Mouse (Mus musculus): Measurements from ENCODE around the gene C1qtnf1. TPM values are rescaled to one million over a fixed set of nuclear protein-coding genes. Genes with fewer than 3 reads are reported as not detected.

Gene C1qtnf1
- polyA plus RNA-seq, 1 experiment: 10.5 TPM

DNA sequence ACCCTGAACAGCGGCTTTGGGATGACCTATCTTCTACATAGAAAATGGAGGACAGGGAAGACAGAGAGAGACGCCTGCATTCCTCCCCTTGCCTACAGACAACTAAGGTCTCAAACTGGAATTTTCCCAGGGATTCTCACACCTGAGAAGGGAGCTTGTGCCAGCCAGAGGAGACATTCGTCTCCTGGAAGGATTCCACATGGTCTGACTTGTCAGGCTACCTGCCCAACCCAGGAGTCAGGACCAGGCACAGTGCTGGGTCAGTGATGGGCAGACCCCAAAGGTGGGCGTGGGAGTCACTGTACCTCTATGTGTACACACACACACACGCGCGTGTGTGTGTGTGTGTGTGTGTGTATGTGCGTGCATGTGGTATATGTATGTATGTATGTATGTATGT lies 22.7 kb upstream of the C1qtnf1 start:
- 97% methylated on average over 8 of the region's 8 CpGs for WGBS
- H3K4me1 ChIP-seq (ENCODE audit: control insufficient read depth, insufficient read depth, insufficient read length): peaks cover 24% of the 10 kb centered on the region; the same call in 1 of the 2 replicates
- H3K36me3 ChIP-seq (ENCODE audit: control insufficient read depth, insufficient read depth, low read length): peaks cover 18% of the 10 kb centered on the region
- H3K4me3 ChIP-seq (ENCODE audit: extremely low read depth, insufficient read depth, insufficient read length): no peak overlapping the region
- TF ChIP-seq CTCF (IDR thresholded peaks at IDR 0.05; ENCODE audit: extremely low read depth, insufficient read depth, insufficient read length, insufficient replicate concordance) (no peak), POLR2A (IDR thresholded peaks at IDR 0.05; ENCODE audit: low read depth, low read length) (no peak)
- no peaks in the 10 kb centered on the region for H3K27me3 ChIP-seq (ENCODE audit: control insufficient read depth, insufficient read depth, low read length)
- no peak for DNase-seq (ENCODE audit: low read depth in 1 of 2, low spot score in 2 of 2)
- no peak overlapping the region for H3K27ac ChIP-seq (ENCODE audit: insufficient read depth, low read length)

DNA sequence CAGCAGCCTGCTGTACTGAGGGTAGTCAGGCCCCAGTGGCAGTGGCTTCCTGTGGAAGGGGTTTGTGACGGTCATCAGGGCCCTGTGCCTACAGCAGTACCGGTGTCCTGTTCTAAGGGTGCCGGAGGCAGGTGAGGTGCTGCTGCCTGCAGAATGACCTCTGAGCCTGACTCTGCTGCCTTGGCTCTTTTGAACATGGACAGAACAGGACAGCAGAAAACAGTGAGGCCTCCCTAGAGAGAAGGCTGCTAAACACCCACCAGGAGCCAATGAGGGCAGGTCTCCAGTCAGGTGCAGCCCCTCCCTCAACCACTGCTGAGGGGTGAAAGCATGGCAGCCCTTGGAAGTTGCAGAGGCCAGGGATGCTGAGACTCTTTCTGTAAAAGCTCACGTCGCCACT lies 21.5 kb upstream of the C1qtnf1 start:
- Histone ChIP-seq H3K4me1 (ENCODE audit: control insufficient read depth, insufficient read depth, insufficient read length) (peaks cover 14% of the 10 kb centered on the region; the same call in 1 of the 2 replicates), H3K27ac (ENCODE audit: insufficient read depth, low read length) (no peak overlapping the region), H3K4me3 (ENCODE audit: extremely low read depth, insufficient read depth, insufficient read length) (no peak overlapping the region), H3K27me3 (ENCODE audit: control insufficient read depth, insufficient read depth, low read length) (no peaks in the 10 kb centered on the region), H3K36me3 (ENCODE audit: control insufficient read depth, insufficient read depth, low read length) (peaks cover 30% of the 10 kb centered on the region)
- WGBS: 93% methylated on average over 5 of the region's 5 CpGs
- no peak for TF ChIP-seq POLR2A (IDR thresholded peaks at IDR 0.05; ENCODE audit: low read depth, low read length)
- DNase-seq (ENCODE audit: low read depth in 1 of 2, low spot score in 2 of 2): no peak

GRCm38 (mm10) chr11:118407318-118407910 lies 20.6 kb upstream of the C1qtnf1 start:
- no peak overlapping the region for H3K4me3 ChIP-seq (ENCODE audit: extremely low read depth, insufficient read depth, insufficient read length)
- peaks cover 9% of the 10 kb centered on the region; the same call in 1 of the 2 replicates for H3K4me1 ChIP-seq (ENCODE audit: control insufficient read depth, insufficient read depth, insufficient read length)
- H3K27ac ChIP-seq (ENCODE audit: insufficient read depth, low read length): no peak overlapping the region
- H3K36me3 ChIP-seq (ENCODE audit: control insufficient read depth, insufficient read depth, low read length): peaks cover 30% of the 10 kb centered on the region
- no peaks in the 10 kb centered on the region for H3K27me3 ChIP-seq (ENCODE audit: control insufficient read depth, insufficient read depth, low read length)
- WGBS: 95% methylated on average over 23 of the region's 23 CpGs
- no peak for DNase-seq (ENCODE audit: low read depth in 1 of 2, low spot score in 2 of 2)
- TF ChIP-seq CTCF (IDR thresholded peaks at IDR 0.05; ENCODE audit: extremely low read depth, insufficient read depth, insufficient read length, insufficient replicate concordance) (no peak), POLR2A (IDR thresholded peaks at IDR 0.05; ENCODE audit: low read depth, low read length) (no peak)

DNA sequence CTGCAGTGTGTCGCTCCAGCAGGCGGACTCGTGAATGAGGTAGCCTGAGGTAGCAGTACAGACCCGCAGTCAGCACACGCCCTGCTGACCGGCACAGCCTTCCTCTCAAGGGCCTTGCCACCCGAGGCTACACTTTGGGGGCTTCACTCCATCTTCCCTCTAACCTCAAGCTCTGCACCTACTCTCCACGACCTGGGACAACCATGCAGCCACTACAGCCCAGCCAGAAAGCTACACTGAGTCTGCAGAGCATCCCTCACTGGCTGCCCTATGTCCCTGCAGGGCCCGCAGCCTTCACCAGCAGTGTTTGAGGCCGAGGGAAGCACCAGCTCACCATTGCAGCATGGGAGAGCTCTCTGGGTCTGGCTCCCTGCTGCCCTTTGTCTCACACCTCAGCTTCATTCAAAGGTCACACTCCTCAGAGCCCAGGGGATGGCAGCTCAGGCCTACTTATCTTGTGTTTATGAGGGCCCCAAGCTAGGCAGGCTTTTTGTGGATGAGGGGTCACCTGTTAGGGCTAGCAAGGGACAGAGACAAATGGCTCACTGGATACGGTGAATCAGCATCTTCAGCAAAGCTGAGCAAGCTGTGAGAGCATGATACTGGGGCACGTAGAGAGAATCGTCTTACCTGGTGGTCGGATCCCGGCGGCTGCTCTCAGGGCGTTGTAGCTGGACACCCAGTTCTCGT lies 19.8 kb upstream of the C1qtnf1 start:
- Histone ChIP-seq H3K4me1 (ENCODE audit: control insufficient read depth, insufficient read depth, insufficient read length) (peaks cover 9% of the 10 kb centered on the region; the same call in 1 of the 2 replicates), H3K4me3 (ENCODE audit: extremely low read depth, insufficient read depth, insufficient read length) (no peak overlapping the region), H3K36me3 (ENCODE audit: control insufficient read depth, insufficient read depth, low read length) (peaks cover 30% of the 10 kb centered on the region)

GRCm38 (mm10) chr11:118409106-118410072 lies 18.6 kb upstream of the C1qtnf1 start:
- H3K27me3 ChIP-seq (ENCODE audit: control insufficient read depth, insufficient read depth, low read length): no peaks in the 10 kb centered on the region
- no peak for DNase-seq (ENCODE audit: low read depth in 1 of 2, low spot score in 2 of 2)
- H3K36me3 ChIP-seq (ENCODE audit: control insufficient read depth, insufficient read depth, low read length): peaks cover 30% of the 10 kb centered on the region
- TF ChIP-seq POLR2A (IDR thresholded peaks at IDR 0.05; ENCODE audit: low read depth, low read length) (no peak), CTCF (IDR thresholded peaks at IDR 0.05; ENCODE audit: extremely low read depth, insufficient read depth, insufficient read length, insufficient replicate concordance) (no peak)
- no peak overlapping the region for H3K4me3 ChIP-seq (ENCODE audit: extremely low read depth, insufficient read depth, insufficient read length)
- WGBS: 88% methylated on average over 12 of the region's 12 CpGs
- H3K4me1 ChIP-seq (ENCODE audit: control insufficient read depth, insufficient read depth, insufficient read length): peaks cover 4% of the 10 kb centered on the region; the same call in 1 of the 2 replicates
- H3K27ac ChIP-seq (ENCODE audit: insufficient read depth, low read length): no peak overlapping the region

More for the DNA sequence above, 19.8 kb upstream of the C1qtnf1 start:
- WGBS: 89% methylated on average over 18 of the region's 18 CpGs
- H3K27ac ChIP-seq (ENCODE audit: insufficient read depth, low read length): no peak overlapping the region
- no peak for TF ChIP-seq POLR2A (IDR thresholded peaks at IDR 0.05; ENCODE audit: low read depth, low read length)
- no peak for TF ChIP-seq CTCF (IDR thresholded peaks at IDR 0.05; ENCODE audit: extremely low read depth, insufficient read depth, insufficient read length, insufficient replicate concordance)
- no peak for DNase-seq (ENCODE audit: low read depth in 1 of 2, low spot score in 2 of 2)
- no peaks in the 10 kb centered on the region for H3K27me3 ChIP-seq (ENCODE audit: control insufficient read depth, insufficient read depth, low read length)

DNA sequence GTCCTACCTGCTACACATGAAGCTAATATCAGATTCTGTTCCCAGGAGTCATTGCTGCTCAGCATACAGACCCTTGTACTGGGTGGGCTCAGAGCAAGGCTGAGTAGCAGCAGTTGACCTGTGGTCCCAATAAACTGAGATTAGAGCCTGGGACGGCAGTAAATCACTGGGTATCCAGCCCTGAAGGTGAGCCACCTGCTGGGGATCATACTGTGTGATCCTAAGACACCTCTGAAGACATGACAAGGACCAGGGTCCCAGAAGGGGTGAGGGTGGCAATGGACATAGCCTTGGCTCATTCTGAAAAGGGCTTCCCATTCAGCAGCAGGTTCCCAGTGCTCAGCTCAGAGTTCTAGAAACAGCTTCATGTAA lies 17.9 kb upstream of the C1qtnf1 start:
- H3K4me1 ChIP-seq (ENCODE audit: control insufficient read depth, insufficient read depth, insufficient read length): no peaks in the 10 kb centered on the region; the same call in 1 of the 2 replicates
- no peak overlapping the region for H3K27ac ChIP-seq (ENCODE audit: insufficient read depth, low read length)
- no peaks in the 10 kb centered on the region for H3K27me3 ChIP-seq (ENCODE audit: control insufficient read depth, insufficient read depth, low read length)
- TF ChIP-seq CTCF (IDR thresholded peaks at IDR 0.05; ENCODE audit: extremely low read depth, insufficient read depth, insufficient read length, insufficient replicate concordance) (no peak), POLR2A (IDR thresholded peaks at IDR 0.05; ENCODE audit: low read depth, low read length) (no peak)
- WGBS: 87% methylated on average over 1 of the region's 1 CpGs
- DNase-seq (ENCODE audit: low read depth in 1 of 2, low spot score in 2 of 2): no peak
- H3K36me3 ChIP-seq (ENCODE audit: control insufficient read depth, insufficient read depth, low read length): peaks cover 30% of the 10 kb centered on the region
- H3K4me3 ChIP-seq (ENCODE audit: extremely low read depth, insufficient read depth, insufficient read length): no peak overlapping the region

All from spleen, adult 2 months (tissue).